Mouse (Mus musculus) liver, embryonic 14.5 days (tissue): ENCODE data around the gene Efemp2. TPM values are rescaled to one million over a fixed set of nuclear protein-coding genes. Genes with fewer than 3 reads are reported as not detected.

ENCODE experiments used
- ATAC-seq: fragments of 200-750 bp; cut with Nextera tagmentation; 2 replicates; pipeline ENCODE4 v1.8.0; 2017; ENCODE audit warnings: moderate number of reproducible peaks, mild to moderate bottlenecking, moderate library complexity; ENCODE audit not compliant: insufficient read depth
- DNase-seq, 3 experiments: peaks; one replicate each; pipeline ENCODE4 v3.0.0-alpha.2; 2012 to 2013; ENCODE audit warnings: low read depth in 3 of 3, low spot score in 3 of 3
- H3K27ac ChIP-seq: fragments of 300-500 bp; sonication (generic); 2 replicates; pipeline ENCODE4 v1.5.1; 2014; ENCODE audit warnings: moderate library complexity, mild to moderate bottlenecking, control low read depth, inconsistent platforms
- H3K27me3 ChIP-seq: fragments of 300-500 bp; sonication (generic); 2 replicates; pipeline ENCODE4 v1.6.1; 2014; ENCODE audit warnings: mild to moderate bottlenecking, low read length, moderate library complexity; ENCODE audit not compliant: control insufficient read depth, insufficient read depth
- H3K36me3 ChIP-seq: fragments of 300-500 bp; sonication (generic); replicated peaks from 2 replicates; pipeline ENCODE4 v1.6.1; 2014; ENCODE audit warnings: low read depth; ENCODE audit not compliant: control insufficient read depth, insufficient read depth
- H3K4me1 ChIP-seq, 2 experiments: fragments of 200-500 bp in 1 of 2; fragments of 300-500 bp in 1 of 2; sonication (generic) in 1 of 2; replicated peaks; 2 replicates each; pipeline ENCODE4 v1.6.1; 2012 to 2014; ENCODE audit warnings: antibody characterized with exemption in 1 of 2, inconsistent platforms in 1 of 2, low read length in 1 of 2; ENCODE audit not compliant: control insufficient read depth in 2 of 2, insufficient read depth in 2 of 2
- H3K4me2 ChIP-seq: fragments of 300-500 bp; sonication (generic); 2 replicates; pipeline ENCODE4 v1.6.1; 2014; ENCODE audit warnings: low read depth, mild to moderate bottlenecking, control low read depth, moderate library complexity
- H3K4me3 ChIP-seq, 2 experiments: fragments of 200-500 bp in 1 of 2; fragments of 300-500 bp in 1 of 2; sonication (generic) in 1 of 2; 2 replicates each; pipeline ENCODE4 v1.5.1; 2012 to 2014; ENCODE audit warnings: low read depth in 2 of 2, low read length in 2 of 2, mild to moderate bottlenecking in 2 of 2, control low read depth in 1 of 2, inconsistent platforms in 1 of 2, moderate library complexity in 1 of 2; ENCODE audit not compliant: insufficient read depth in 1 of 2
- H3K9ac ChIP-seq: fragments of 300-500 bp; sonication (generic); replicated peaks from 2 replicates; pipeline ENCODE4 v1.6.1; 2014; ENCODE audit warnings: mild to moderate bottlenecking, control low read depth, moderate library complexity
- H3K9me3 ChIP-seq: fragments of 300-500 bp; sonication (generic); 2 replicates; pipeline ENCODE4 v1.6.1; 2016; ENCODE audit warnings: low read length, mixed read lengths; ENCODE audit not compliant: control insufficient read depth
- CTCF ChIP-seq: IDR thresholded peaks from 2 replicates; pipeline ENCODE4 v1.5.1; 2016; ENCODE audit warnings: antibody characterized with exemption, low read depth, control low read depth
- EP300 ChIP-seq: IDR thresholded peaks from 2 replicates; pipeline ENCODE4 v1.6.1; 2016; ENCODE audit warnings: antibody characterized with exemption, low read depth
- WGBS: fragments of 180-500 bp; shearing (Covaris S2); extraction: QIAGEN DNeasy Blood & Tissue Kit; methylation state at CpG from one replicate; pipeline ENCODE4 v1.1.7; 2014; ENCODE audit not compliant: insufficient replicate concordance; 5-methylcytosine and 5-hydroxymethylcytosine counted together
- polyA plus RNA-seq, 2 experiments: library from polyadenylated mRNA; depleted of rRNA in 1 of 2; stranded (reverse) in 1 of 2; unstranded in 1 of 2; fragments of >200 nt; fragmentation: Nextera tagmentation in 1 of 2; extraction: Ambion mirVana in 1 of 2; gene quantifications; 2 replicates each; pipeline versions ENCODE4 v1.2.1 to v1.2.3; 2012 to 2014

Efemp2 gene
- polyA plus RNA-seq, 2 experiments: 11.4 to 11.6 TPM

DNA sequence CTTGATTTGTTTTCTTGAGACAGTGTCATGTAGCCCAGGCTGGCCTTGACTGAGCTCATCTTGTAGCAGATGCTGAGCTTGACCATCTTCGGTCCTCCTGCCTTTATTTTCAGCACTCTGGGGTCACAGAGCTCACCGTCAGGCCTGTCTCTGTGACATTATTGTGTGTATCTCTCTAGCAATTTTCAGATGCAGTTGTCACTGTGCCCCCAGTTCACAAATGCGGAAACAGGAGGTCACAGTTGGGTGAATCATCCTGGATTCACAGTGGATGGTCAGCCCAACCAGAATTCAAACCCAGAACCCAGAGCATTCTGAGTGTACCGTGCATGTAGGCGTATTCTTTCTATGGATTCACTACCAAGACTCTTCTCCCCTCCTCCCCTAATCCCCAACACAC, 28.0 kb upstream of the Efemp2 start:
- Histone ChIP-seq H3K9ac (no peak overlapping the region), H3K9me3 (no peaks in the 10 kb centered on the region), H3K4me2 (no peak overlapping the region), H3K4me3 (no peak overlapping the region), H3K27ac (no peak overlapping the region), H3K36me3 (no peaks in the 10 kb centered on the region), H3K27me3 (peaks cover 43% of the 10 kb centered on the region), H3K4me1 (peaks cover 5 to 11% of the 10 kb centered on the region in 2 experiments)
- no peak for ATAC-seq
- no peak for DNase-seq
- no peak for TF ChIP-seq EP300
- TF ChIP-seq CTCF: no peak
- WGBS: 72% methylated on average over 5 of the region's 5 CpGs

DNA sequence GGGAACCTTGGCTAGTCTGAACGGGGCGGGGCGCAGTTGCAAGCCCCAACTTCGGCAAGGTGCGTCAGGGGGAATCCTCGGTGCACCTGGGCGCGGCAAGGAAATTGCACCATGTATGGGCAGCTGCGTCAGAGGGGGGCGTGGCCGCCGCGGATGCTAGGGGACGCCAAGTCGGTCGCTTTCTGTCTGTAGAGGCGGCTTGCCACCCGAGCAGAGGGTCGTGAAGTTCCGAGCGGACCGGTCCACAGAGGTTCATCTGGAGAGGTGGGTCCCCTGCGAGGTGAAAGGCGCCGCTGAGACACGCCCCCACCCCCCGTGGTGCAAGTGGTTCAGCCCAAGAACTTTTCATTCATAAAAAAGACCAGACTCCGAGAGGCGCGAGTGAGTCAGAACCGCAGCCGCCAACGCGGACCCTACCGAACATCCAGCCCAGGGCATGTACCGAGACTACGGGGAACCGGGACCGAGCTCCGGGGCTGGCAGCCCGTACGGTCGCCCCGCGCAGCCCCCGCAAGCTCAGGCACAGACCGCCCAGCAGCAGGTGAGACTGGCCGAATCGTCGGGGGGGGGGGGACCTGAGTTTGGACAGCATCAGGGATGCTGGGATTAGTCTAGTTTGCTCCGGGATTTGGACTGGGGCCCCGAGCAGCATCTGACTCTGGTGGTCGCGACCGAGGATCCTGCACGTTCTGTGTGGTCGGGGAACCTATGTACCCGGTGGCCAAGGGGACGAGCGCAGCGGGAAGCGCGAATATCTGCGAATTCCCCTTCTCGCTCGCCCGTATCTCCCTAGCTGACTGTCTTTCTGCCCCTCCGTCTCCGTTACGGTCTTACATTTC, 26.0 kb upstream of the Efemp2 start, which contains the start of gene Fosl1:
TSS of gene Fosl1 (plus strand) at position 33 of the 839 bp plus-strand sequence.
- Histone ChIP-seq H3K9me3 (no peaks in the 10 kb centered on the region), H3K27ac (no peak within 1 kb of the TSS), H3K4me3 (peak within 1 kb of the TSS; percentile 57 to 59), H3K9ac (peak within 1 kb of the TSS; percentile 19), H3K4me2 (peak within 1 kb of the TSS; percentile 80), H3K36me3 (no peaks in the 10 kb centered on the region), H3K27me3 (peaks cover 41% of the 10 kb centered on the region), H3K4me1 (peaks cover 5 to 11% of the 10 kb centered on the region in 2 experiments)
- DNase-seq (no peak), ATAC-seq (peak; percentile 40; the same call in 1 of the 2 replicates)
- TF ChIP-seq CTCF (no peak), EP300 (no peak)
- under 1% methylated on average over 70 of the region's 70 CpGs for WGBS

DNA sequence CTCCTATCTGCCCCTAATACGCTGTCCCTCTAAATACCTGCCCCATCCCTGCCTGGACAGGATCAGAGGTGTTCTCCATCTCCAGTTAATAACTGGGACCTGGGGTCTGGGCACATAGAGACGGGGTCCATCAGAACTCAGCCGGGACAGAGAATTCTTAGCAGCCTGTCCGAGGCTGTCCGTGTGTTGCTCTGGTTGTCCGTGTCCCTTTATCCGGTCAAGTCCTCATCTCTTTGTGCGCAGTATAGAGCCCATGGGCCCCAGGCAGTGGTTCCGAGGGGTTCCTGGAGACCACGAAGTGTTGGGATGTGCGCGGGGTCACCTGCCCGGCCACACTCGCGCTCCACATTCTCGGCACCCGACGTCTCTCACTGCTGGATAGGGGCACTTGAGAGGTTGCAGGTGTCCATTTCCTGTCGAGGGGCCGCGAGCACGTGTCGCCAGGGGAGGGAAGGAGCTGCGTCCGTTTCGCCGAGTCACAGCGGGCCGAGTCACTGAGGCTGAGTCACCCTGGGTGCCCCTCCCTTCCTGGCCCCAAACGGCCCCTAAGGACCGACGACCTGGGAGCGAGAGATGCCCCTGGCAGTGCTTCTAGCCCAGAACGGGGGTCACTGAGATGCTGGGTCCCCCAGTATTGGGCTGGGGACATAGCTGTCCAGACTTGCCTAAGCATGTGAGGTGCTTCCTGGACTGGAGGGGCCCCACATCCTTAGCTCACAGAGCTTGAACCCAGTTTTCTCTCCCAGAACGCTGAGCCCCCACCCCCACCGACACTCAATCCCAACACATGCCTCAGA, 25.2 kb upstream of the Efemp2 start:
- ATAC-seq (peak; percentile 69), DNase-seq (no peak)
- Histone ChIP-seq H3K4me1 (peaks cover 5 to 11% of the 10 kb centered on the region in 2 experiments), H3K4me3 (peak overlapping the region in 1 of 2 experiments; percentile 59; a peak in 2 of 4 replicates), H3K36me3 (no peaks in the 10 kb centered on the region), H3K9me3 (no peaks in the 10 kb centered on the region), H3K27ac (no peak overlapping the region), H3K9ac (no peak overlapping the region), H3K4me2 (peak overlapping the region; percentile 80), H3K27me3 (peaks cover 41% of the 10 kb centered on the region)
- TF ChIP-seq EP300 (no peak), CTCF (no peak)
- WGBS: 3% methylated on average over 36 of the region's 36 CpGs

- DNase-seq (no peak), ATAC-seq (no peak)
- Histone ChIP-seq H3K36me3 (no peaks in the 10 kb centered on the region), H3K27me3 (peaks cover 41% of the 10 kb centered on the region), H3K4me2 (no peak overlapping the region), H3K4me1 (peaks cover 5 to 11% of the 10 kb centered on the region in 2 experiments), H3K4me3 (no peak overlapping the region), H3K9me3 (no peaks in the 10 kb centered on the region), H3K9ac (no peak overlapping the region), H3K27ac (no peak overlapping the region)
- no peak for TF ChIP-seq CTCF
- TF ChIP-seq EP300: no peak
- WGBS: 64% methylated on average over 3 of the region's 3 CpGs
Measured at GRCm38 (mm10) chr19:5449673-5450072, 24.1 kb upstream of the Efemp2 start.

DNA sequence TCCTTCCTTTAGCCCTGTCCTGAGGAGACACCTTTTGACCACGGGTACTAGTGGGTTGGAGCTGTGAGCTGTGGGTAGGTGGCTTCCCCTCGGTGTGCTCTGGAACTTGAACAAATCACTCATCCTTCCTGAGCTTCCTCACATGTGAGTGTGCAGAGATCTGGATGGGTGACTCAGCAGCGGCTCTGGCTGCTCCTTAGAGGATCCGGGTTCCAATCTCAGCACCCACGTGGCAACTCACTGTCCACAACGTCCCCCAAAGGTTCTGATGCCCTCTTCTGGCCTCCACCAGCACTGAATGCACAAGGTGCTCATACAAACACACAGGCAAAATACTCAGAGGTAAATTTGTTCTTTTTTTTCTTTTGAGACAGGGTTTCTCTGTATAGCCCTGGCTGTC, 22.0 kb upstream of the Efemp2 start:
- Histone ChIP-seq H3K4me1 (peaks cover 5 to 20% of the 10 kb centered on the region in 2 experiments), H3K9me3 (no peaks in the 10 kb centered on the region), H3K9ac (no peak overlapping the region), H3K4me2 (no peak overlapping the region), H3K4me3 (no peak overlapping the region), H3K36me3 (no peaks in the 10 kb centered on the region), H3K27me3 (peaks cover 34% of the 10 kb centered on the region), H3K27ac (no peak overlapping the region)
- ATAC-seq: no peak
- DNase-seq: no peak
- TF ChIP-seq CTCF: no peak
- TF ChIP-seq EP300: no peak
- WGBS: 46% methylated on average over 6 of the region's 6 CpGs
